Mouse (Mus musculus) c-Kit-positive CD71-positive TER-119-positive erythroid progenitor cells, embryonic 14.5 days (primary cell): Measurements from ENCODE around the gene Pfn2.
"Not testable (repeated sequence)": the region's sequence is repeated elsewhere in the genome, so short reads cannot be mapped to it uniquely, and the experiment has no call there.

Source experiments
- DNase-seq: peaks from one replicate; pipeline ENCODE4 v3.0.0-alpha.2; 2013; ENCODE audit warnings: low spot score

Gene Pfn2

GRCm38 (mm10) chr3:57847760-57848185, at the start of gene Pfn2:
Gene Pfn2, minus strand, starts transcription at chr3:57848079.
- DNase-seq: no peak

DNA sequence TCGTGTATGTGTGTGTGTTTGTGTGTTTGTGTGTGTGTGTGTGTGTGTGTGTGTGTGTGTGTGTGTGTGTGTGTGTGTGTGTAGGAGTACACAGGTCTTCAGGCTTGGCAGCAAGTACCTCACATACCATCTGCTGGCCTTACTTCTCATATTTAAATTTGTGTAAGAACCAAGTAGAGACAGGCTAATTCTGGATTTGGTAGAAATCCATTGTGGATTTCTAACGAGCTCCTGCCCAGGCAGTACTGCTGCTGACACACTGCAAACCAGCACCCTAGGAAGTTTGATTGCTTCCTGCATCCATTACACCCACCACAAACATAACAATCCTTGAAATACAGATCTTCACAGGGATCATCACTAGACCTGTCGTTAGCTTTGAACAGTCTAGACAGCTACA, 35.1 kb upstream of the Pfn2 start:
- no peak for DNase-seq

DNA sequence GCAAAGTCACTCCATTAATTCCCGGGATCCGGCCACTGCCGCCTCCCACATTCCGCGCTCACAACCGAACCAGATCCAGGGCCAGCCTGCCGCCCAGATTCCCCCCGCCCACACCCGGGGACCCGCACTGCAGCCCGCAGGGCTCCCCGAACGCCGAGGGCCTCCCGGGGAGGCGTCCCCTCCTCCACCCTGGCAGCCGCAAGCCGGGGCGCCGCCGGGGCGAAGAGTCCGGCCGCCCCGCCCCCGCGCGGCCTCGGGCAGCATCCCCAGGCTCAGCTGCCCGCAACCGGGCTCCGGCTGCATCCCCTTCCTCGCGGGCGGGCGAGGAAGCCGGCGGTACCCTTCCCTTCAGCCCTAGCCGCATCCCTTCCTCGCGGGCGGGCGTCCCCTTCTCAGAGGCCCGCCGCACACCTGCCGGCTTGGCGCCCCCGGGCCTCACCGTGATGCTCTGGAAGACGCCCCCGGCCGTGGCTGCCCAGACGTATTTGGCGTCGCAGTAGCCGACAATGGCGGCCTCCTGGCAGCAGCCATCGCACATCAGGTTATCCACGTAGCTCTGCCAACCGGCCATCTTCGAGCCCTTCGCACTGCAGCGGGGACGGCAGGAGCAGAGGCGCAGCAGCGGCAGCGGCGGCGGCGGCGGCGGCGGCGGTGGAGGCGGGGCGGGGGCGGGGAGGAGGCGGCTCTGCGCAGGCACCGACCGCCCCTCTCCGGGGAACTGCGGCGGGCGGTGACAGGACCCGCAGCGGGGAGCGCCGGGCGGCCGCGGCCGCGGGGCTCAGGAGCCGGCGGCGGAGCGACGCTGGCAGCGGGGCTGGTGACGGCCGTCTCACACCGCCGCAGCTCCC, 743 bp downstream of the Pfn2 start:
- peak; percentile 5 for DNase-seq

DNA sequence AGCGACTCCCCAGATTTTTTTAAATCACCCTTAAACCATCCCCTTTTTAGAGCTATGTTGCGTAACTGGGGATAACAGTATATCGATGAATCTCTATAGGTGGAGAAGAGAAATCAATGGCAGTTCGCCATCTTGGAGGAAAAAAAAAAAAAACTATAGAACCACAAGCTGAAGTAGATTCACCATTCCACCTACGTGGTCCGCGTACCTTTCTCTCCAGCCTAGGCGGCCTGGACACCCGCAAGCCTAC, 1.3 kb downstream of the Pfn2 start:
- no peak for DNase-seq

DNA sequence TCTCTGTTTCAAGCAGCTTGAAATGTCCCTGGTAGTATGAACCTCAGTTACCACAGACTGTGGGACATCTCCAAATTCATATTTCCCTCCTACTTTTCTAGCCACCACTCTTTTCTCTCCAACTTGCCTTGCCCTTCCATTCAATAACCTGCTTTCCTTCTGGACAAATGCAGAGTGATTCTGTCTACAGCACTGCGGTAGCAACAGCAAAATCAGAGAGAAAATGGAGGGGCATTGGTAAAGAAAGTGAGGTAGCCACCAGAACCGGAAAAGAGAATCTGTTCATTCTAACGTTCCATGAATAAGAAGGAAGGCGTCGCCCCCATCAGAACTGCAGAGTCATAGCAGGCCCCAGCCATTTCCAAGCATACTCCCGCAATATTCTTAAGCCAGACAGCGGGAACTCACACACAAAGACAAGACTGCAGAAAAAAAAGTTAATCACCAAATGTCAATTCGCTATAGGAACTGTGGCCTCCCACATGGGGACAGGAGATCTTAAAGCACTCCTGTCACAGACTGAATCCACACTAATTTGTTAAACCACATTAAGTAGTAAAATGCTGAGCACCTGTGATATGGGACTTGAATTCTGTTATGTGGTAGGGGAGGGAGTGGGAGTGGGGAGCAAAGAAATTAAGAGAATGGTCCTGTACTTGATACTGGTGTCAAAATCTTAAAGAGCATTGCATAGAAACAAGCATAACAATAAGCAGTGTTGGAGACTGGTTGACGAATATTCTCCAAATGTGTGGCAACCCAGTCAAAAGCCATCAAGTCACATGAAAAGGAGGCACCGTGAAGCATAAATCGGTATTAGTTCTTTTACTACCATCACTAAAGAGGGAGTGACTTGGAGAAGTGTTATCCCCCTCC, 1.9 kb downstream of the Pfn2 start:
- no peak for DNase-seq

GRCm38 (mm10) chr3:57843775-57844174, 4.1 kb downstream of the Pfn2 start:
- DNase-seq: peak; percentile 19

DNA sequence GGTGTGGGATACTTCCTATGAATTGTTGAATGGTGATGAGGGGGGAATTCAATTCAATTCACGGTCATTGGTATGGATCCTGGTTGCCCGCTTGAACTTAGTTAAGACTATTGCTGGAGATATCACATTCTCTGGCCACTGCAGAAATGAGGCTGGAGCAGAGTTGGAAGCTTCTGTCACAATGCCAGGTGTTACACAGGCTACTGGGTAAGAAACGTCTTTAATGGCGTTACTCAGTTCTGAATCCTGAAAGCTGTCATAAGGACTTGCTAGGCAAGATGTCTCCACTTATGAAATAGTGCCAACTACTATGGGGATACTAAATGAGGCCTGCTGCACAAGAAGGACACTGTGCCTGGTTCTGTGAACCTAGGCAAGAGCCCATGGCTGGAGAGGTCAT, 11.0 kb downstream of the Pfn2 start:
- no peak for DNase-seq

DNA sequence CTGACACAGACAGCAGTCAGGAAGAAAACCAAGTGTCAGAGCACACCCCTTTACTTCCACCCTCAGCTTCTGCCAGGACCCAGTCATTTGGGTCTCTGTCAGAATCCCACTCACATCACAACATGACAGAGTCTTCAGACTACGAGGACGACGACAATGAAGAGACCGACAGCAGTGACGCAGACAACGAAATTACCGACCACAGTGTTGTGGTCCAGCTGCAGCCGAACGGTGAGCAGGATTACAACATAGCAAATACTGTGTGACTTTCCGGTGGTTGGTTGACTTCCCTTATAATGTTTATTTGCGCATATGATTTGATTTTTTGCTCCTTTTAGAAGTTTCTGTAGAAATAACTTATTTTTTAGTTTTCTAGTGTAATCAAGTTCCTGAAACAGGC, 14.3 kb downstream of the Pfn2 start:
- DNase-seq: no peak

- no peak for DNase-seq
These were observed 22.0 kb downstream of the Pfn2 start for GRCm38 (mm10) chr3:57825866-57826265.

DNA sequence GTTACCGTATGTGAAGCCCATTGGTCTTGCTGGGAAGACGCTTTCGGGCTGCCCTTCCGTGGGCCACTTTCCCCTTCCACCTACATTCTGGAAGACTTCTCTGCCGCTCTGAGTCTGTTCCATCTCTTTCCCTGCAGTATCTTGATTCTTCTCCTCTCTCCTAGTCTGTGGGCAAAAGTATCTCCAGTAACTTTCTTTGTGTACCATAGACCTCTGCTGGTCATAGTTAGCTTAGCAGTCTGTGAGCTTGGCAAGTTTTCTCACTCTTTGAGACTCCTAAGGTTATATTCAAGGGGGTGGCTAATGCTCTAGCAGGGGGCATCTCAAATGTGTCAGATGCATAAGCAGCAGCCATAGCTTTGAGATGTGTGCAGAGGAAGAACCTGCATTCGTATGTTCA, 32.4 kb downstream of the Pfn2 start:
- DNase-seq: no peak

GRCm38 (mm10) chr3:57795071-57795470, 52.8 kb downstream of the Pfn2 start:
- DNase-seq: not testable (repeated sequence)
